Mouse (Mus musculus): ENCODE data around the gene Myrip.
"Not testable (repeated sequence)": the region's sequence is repeated elsewhere in the genome, so short reads cannot be mapped to it uniquely, and the experiment has no call there.

The Myrip gene

GRCm38 (mm10) chr9:120301213-120301612, at the start of gene Myrip:
Myrip (plus strand) TSS chr9:120301513.
- DNase-seq, result not testable (repeated sequence)

- no peak for DNase-seq
Measured at GRCm38 (mm10) chr9:120259805-120260204, 41.5 kb upstream of the Myrip start.

- DNase-seq, result no peak
Measured at GRCm38 (mm10) chr9:120263994-120264393, 37.3 kb upstream of the Myrip start.

- DNase-seq, result no peak
Measured at GRCm38 (mm10) chr9:120273083-120273482, 28.2 kb upstream of the Myrip start.

- DNase-seq, result no peak
Measured at GRCm38 (mm10) chr9:120275226-120275625, 26.1 kb upstream of the Myrip start.

GRCm38 (mm10) chr9:120281147-120281546, 20.2 kb upstream of the Myrip start:
- DNase-seq, result no peak

- no peak for DNase-seq
Measured at GRCm38 (mm10) chr9:120282461-120283047, 18.8 kb upstream of the Myrip start.

GRCm38 (mm10) chr9:120283556-120283955, 17.8 kb upstream of the Myrip start:
- DNase-seq, result no peak

- DNase-seq, result no peak
Measured at GRCm38 (mm10) chr9:120288011-120288410, 13.3 kb upstream of the Myrip start.

- DNase-seq, result no peak
Measured at GRCm38 (mm10) chr9:120290375-120290774, 10.9 kb upstream of the Myrip start.

- no peak for DNase-seq
Measured at GRCm38 (mm10) chr9:120292488-120292887, 8.8 kb upstream of the Myrip start.

- DNase-seq, result no peak
Measured at GRCm38 (mm10) chr9:120295527-120295926, 5.8 kb upstream of the Myrip start.

GRCm38 (mm10) chr9:120296938-120297337, 4.4 kb upstream of the Myrip start:
- DNase-seq, result no peak

- DNase-seq, result no peak
Measured at GRCm38 (mm10) chr9:120299429-120299828, 1.9 kb upstream of the Myrip start.

GRCm38 (mm10) chr9:120302980-120303452, 1.7 kb downstream of the Myrip start:
- DNase-seq, result no peak

- peak; percentile 88 for DNase-seq
Measured at GRCm38 (mm10) chr9:120303453-120304299, 2.4 kb downstream of the Myrip start.

- DNase-seq, result peak; percentile 26
Measured at GRCm38 (mm10) chr9:120304300-120305137, 3.2 kb downstream of the Myrip start.

GRCm38 (mm10) chr9:120315171-120315570, 13.9 kb downstream of the Myrip start:
- no peak for DNase-seq

GRCm38 (mm10) chr9:120319099-120319498, 17.8 kb downstream of the Myrip start:
- no peak for DNase-seq

GRCm38 (mm10) chr9:120320573-120320972, 19.3 kb downstream of the Myrip start:
- DNase-seq, result no peak

GRCm38 (mm10) chr9:120322702-120323426, 21.6 kb downstream of the Myrip start:
- no peak for DNase-seq

GRCm38 (mm10) chr9:120331048-120331447, 29.7 kb downstream of the Myrip start:
- not testable (repeated sequence) for DNase-seq

GRCm38 (mm10) chr9:120338172-120338571, 36.9 kb downstream of the Myrip start:
- no peak for DNase-seq

All from cerebellum, adult 9-11 months (tissue).